Mouse (Mus musculus) hindbrain, embryonic 11.5 days (tissue): ENCODE measurements around the gene Sf3a1. TPM values are rescaled to one million over a fixed set of nuclear protein-coding genes. Genes with fewer than 3 reads are reported as not detected.
"Not testable (repeated sequence)": the region's sequence is repeated elsewhere in the genome, so short reads cannot be mapped to it uniquely, and the experiment has no call there.

Experiments used
- ATAC-seq: fragments of 200-750 bp; cut with Nextera tagmentation; 2 replicates; pipeline ENCODE4 v1.8.0; 2017; ENCODE audit warnings: mild to moderate bottlenecking, moderate TSS enrichment, moderate library complexity; ENCODE audit not compliant: low FRiP score
- DNase-seq: peaks from one replicate; pipeline ENCODE4 v3.0.0-alpha.2; 2015; ENCODE audit warnings: low spot score
- H3K27ac ChIP-seq: fragments of 300-500 bp; sonication (generic); 2 replicates; pipeline ENCODE4 v1.5.1; 2014; ENCODE audit warnings: mild to moderate bottlenecking, low read depth, low read length
- H3K27me3 ChIP-seq: fragments of 300-500 bp; sonication (generic); 2 replicates; pipeline ENCODE4 v1.6.1; 2014; ENCODE audit warnings: mild to moderate bottlenecking, low read length, moderate library complexity, mixed read lengths; ENCODE audit not compliant: control insufficient read depth, insufficient read depth
- H3K36me3 ChIP-seq: fragments of 300-500 bp; sonication (generic); 2 replicates; pipeline ENCODE4 v1.6.1; 2014; ENCODE audit warnings: mild to moderate bottlenecking, low read length, moderate library complexity, mixed read lengths; ENCODE audit not compliant: control insufficient read depth, insufficient read depth
- H3K4me1 ChIP-seq: fragments of 300-500 bp; sonication (generic); replicated peaks from 2 replicates; pipeline ENCODE4 v1.6.1; 2014; ENCODE audit warnings: low read length, mixed read lengths; ENCODE audit not compliant: control insufficient read depth, insufficient read depth
- H3K4me2 ChIP-seq: fragments of 300-500 bp; sonication (generic); replicated peaks from 2 replicates; pipeline ENCODE4 v1.6.1; 2014; ENCODE audit warnings: mild to moderate bottlenecking, low read depth, low read length
- H3K4me3 ChIP-seq: fragments of 300-500 bp; sonication (generic); 2 replicates; pipeline ENCODE4 v1.5.1; 2014; ENCODE audit warnings: low read depth, low read length
- H3K9ac ChIP-seq: fragments of 300-500 bp; sonication (generic); 2 replicates; pipeline ENCODE4 v1.6.1; 2014; ENCODE audit warnings: low read depth, low read length
- H3K9me3 ChIP-seq: fragments of 300-500 bp; sonication (generic); 2 replicates; pipeline ENCODE4 v1.6.1; 2016; ENCODE audit warnings: low read length; ENCODE audit not compliant: control insufficient read depth
- WGBS: fragments of 180-500 bp; shearing (Covaris S2); extraction: QIAGEN DNeasy Blood & Tissue Kit; methylation state at CpG from one replicate; pipeline ENCODE4 v1.1.7; 2014; 5-methylcytosine and 5-hydroxymethylcytosine counted together
- polyA plus RNA-seq: library from polyadenylated mRNA; unstranded; fragments of >200 nt; fragmentation: Nextera tagmentation; extraction: Ambion mirVana; gene quantifications from 2 replicates; pipeline ENCODE4 v1.2.1, GENCODE M21; 2014

Gene Sf3a1
- 80.7 and 81.1 TPM in 2 replicates for polyA plus RNA-seq

GRCm38 (mm10) chr11:4159808-4160708 lies at the start of gene Sf3a1, which contains the start of gene Ccdc157:
Sf3a1 (plus strand) TSS chr11:4160350.
Ccdc157 (minus strand) TSS chr11:4160293.
- peak within 1 kb of the TSS; percentile 92 for H3K9ac ChIP-seq
- ATAC-seq (peak; percentile 98), DNase-seq (peak; percentile 97)
- H3K27ac ChIP-seq = peak within 1 kb of the TSS; percentile 93
- 1% methylated on average over 54 of the region's 54 CpGs for WGBS
- peaks cover 8% of the 10 kb centered on the region for H3K36me3 ChIP-seq
- H3K4me1 ChIP-seq = peaks cover 11% of the 10 kb centered on the region; the same call in 1 of the 2 replicates
- no peaks in the 10 kb centered on the region for H3K27me3 ChIP-seq
- no peaks in the 10 kb centered on the region for H3K9me3 ChIP-seq
- peak within 1 kb of the TSS; percentile 80 for H3K4me2 ChIP-seq
- H3K4me3 ChIP-seq = peak within 1 kb of the TSS; percentile 87

GRCm38 (mm10) chr11:4112033-4112432 lies 48.1 kb upstream of the Sf3a1 start:
- no peak for ATAC-seq

GRCm38 (mm10) chr11:4112861-4113260 lies 47.3 kb upstream of the Sf3a1 start:
- no peaks in the 10 kb centered on the region for H3K9me3 ChIP-seq
- ATAC-seq = no peak
- no peak overlapping the region for H3K9ac ChIP-seq
- no peak overlapping the region for H3K4me2 ChIP-seq
- WGBS = 88% methylated on average over 6 of the region's 6 CpGs
- no peak overlapping the region for H3K4me3 ChIP-seq
- no peak overlapping the region for H3K27ac ChIP-seq
- H3K4me1 ChIP-seq = no peaks in the 10 kb centered on the region
- no peaks in the 10 kb centered on the region for H3K36me3 ChIP-seq
- peaks cover 2% of the 10 kb centered on the region; the same call in 1 of the 2 replicates for H3K27me3 ChIP-seq
- no peak for DNase-seq

More at GRCm38 (mm10) chr11:4112033-4112432, 48.1 kb upstream of the Sf3a1 start:
- no peak for DNase-seq
- H3K9ac ChIP-seq = no peak overlapping the region
- 90% methylated on average over 4 of the region's 4 CpGs for WGBS
- no peaks in the 10 kb centered on the region for H3K4me1 ChIP-seq
- no peaks in the 10 kb centered on the region for H3K9me3 ChIP-seq
- peaks cover 1% of the 10 kb centered on the region; the same call in 1 of the 2 replicates for H3K27me3 ChIP-seq
- H3K36me3 ChIP-seq = no peaks in the 10 kb centered on the region
- H3K4me2 ChIP-seq = no peak overlapping the region
- no peak overlapping the region for H3K4me3 ChIP-seq
- H3K27ac ChIP-seq = no peak overlapping the region

- Histone ChIP-seq H3K9me3 (no peaks in the 10 kb centered on the region), H3K4me3 (no peak overlapping the region), H3K36me3 (no peaks in the 10 kb centered on the region), H3K27ac (no peak overlapping the region), H3K9ac (no peak overlapping the region), H3K4me2 (no peak overlapping the region), H3K27me3 (peaks cover 4% of the 10 kb centered on the region; the same call in 1 of the 2 replicates), H3K4me1 (0 out of 2 replicates have a peak, but pooled peaks cover 3% of the 10 kb centered on the region)
- no peak for ATAC-seq
- no peak for DNase-seq
- 81% methylated on average over 4 of the region's 4 CpGs for WGBS
Measured at GRCm38 (mm10) chr11:4113496-4113895, 46.7 kb upstream of the Sf3a1 start.

- no peak for DNase-seq
- Histone ChIP-seq H3K36me3 (no peaks in the 10 kb centered on the region), H3K27ac (no peak overlapping the region), H3K9me3 (no peaks in the 10 kb centered on the region), H3K4me1 (0 out of 2 replicates have a peak, but pooled peaks cover 3% of the 10 kb centered on the region), H3K4me3 (no peak overlapping the region), H3K9ac (no peak overlapping the region), H3K27me3 (peaks cover 4% of the 10 kb centered on the region; the same call in 1 of the 2 replicates), H3K4me2 (no peak overlapping the region)
- 82% methylated on average over 6 of the region's 6 CpGs for WGBS
- no peak for ATAC-seq
Measured at GRCm38 (mm10) chr11:4113970-4114369, 46.2 kb upstream of the Sf3a1 start.

- WGBS = 79% methylated on average over 6 of the region's 6 CpGs
- not testable (repeated sequence) for H3K4me1 ChIP-seq, H3K4me2 ChIP-seq, H3K36me3 ChIP-seq, H3K27ac ChIP-seq, H3K27me3 ChIP-seq, H3K9ac ChIP-seq, ATAC-seq, H3K9me3 ChIP-seq, DNase-seq, H3K4me3 ChIP-seq
Measured at GRCm38 (mm10) chr11:4114541-4114940, 45.6 kb upstream of the Sf3a1 start.

- DNase-seq = no peak
- Histone ChIP-seq H3K27me3 (peaks cover 7% of the 10 kb centered on the region), H3K4me2 (no peak overlapping the region), H3K36me3 (no peaks in the 10 kb centered on the region), H3K4me3 (no peak overlapping the region), H3K9me3 (no peaks in the 10 kb centered on the region), H3K4me1 (0 out of 2 replicates have a peak, but pooled peaks cover 3% of the 10 kb centered on the region), H3K27ac (no peak overlapping the region), H3K9ac (no peak overlapping the region)
- 92% methylated on average over 4 of the region's 4 CpGs for WGBS
- no peak for ATAC-seq
Measured at GRCm38 (mm10) chr11:4115407-4115806, 44.7 kb upstream of the Sf3a1 start.

GRCm38 (mm10) chr11:4116458-4117141 lies 43.5 kb upstream of the Sf3a1 start:
- ATAC-seq (no peak), DNase-seq (no peak)
- 64% methylated on average over 11 of the region's 11 CpGs for WGBS
- Histone ChIP-seq H3K4me2 (no peak overlapping the region), H3K36me3 (no peaks in the 10 kb centered on the region), H3K27ac (no peak overlapping the region), H3K9ac (no peak overlapping the region), H3K4me3 (no peak overlapping the region), H3K9me3 (no peaks in the 10 kb centered on the region), H3K4me1 (0 out of 2 replicates have a peak, but pooled peaks cover 3% of the 10 kb centered on the region), H3K27me3 (peaks cover 7% of the 10 kb centered on the region)
